Comparison of ENCODE assay signal across 14 mouse cellular contexts in genomic region chr14:33662080-33662479, GRCm38 (mm10).
DNase-seq lines count a peak whose midpoint lies in the region; ATAC-seq lines count a peak whose summit lies in the region.
"Had no signal": no experiment of that assay in that cellular context is flagged by ENCODE, and none has a peak within 500 bp of the region (broad histone marks: within the 10 kb centered on the region; RNA-seq: fewer than 3 reads in every experiment).

No protein-coding gene starts in this region.

- no peak overlapping the region for H3K4me3 ChIP-seq in heart, embryonic 16.5 days (ENCODE audit: low read length)
- H3K4me3 ChIP-seq: neural tube, embryonic 15.5 days had no signal

- no peak overlapping the region for H3K27ac ChIP-seq in heart, embryonic 16.5 days (ENCODE audit: low read length)
- H3K27ac ChIP-seq: neural tube, embryonic 15.5 days had no signal

- H3K36me3 ChIP-seq in heart, embryonic 16.5 days (ENCODE audit: control insufficient read depth, insufficient read depth) = no peaks in the 10 kb centered on the region
- H3K36me3 ChIP-seq: neural tube, embryonic 15.5 days had no signal

- H3K9me3 ChIP-seq in heart, embryonic 16.5 days (replicated peaks; ENCODE audit: control insufficient read depth, low read length) = no peaks in the 10 kb centered on the region
- H3K9me3 ChIP-seq: neural tube, embryonic 15.5 days had no signal

- no peaks in the 10 kb centered on the region for H3K27me3 ChIP-seq in heart, embryonic 16.5 days (ENCODE audit: control insufficient read depth, insufficient read depth, low read length)
- H3K27me3 ChIP-seq: neural tube, embryonic 15.5 days had no signal

- H3K9ac ChIP-seq in heart, embryonic 16.5 days (ENCODE audit: low read length) = no peak overlapping the region
- H3K9ac ChIP-seq: liver, postnatal 0 days; neural tube, embryonic 15.5 days had no signal

- no peak overlapping the region for H3K4me2 ChIP-seq in heart, embryonic 16.5 days (ENCODE audit: low read depth, low read length)
- H3K4me2 ChIP-seq: neural tube, embryonic 15.5 days had no signal

- 53% methylated on average over 9 of the region's 9 CpGs for WGBS in heart, embryonic 16.5 days

- 0 out of 2 replicates have a peak, but pooled peaks have one; percentile 10 for ATAC-seq in heart, embryonic 16.5 days (replicated peaks; ENCODE audit: extremely low read depth, insufficient read depth, low FRiP score)
- ATAC-seq: liver, postnatal 0 days had no signal

- H3K4me1 ChIP-seq in heart, embryonic 16.5 days (ENCODE audit: control insufficient read depth, insufficient read depth, low read length) = no peaks in the 10 kb centered on the region
- H3K4me1 ChIP-seq: neural tube, embryonic 15.5 days had no signal

- DNase-seq in heart, adult 8-10 months (ENCODE audit: low spot score) = no peak
- DNase-seq in lung, postnatal 10 days = peak; percentile 57
- DNase-seq in lung, postnatal 36 days = no peak
- peak; percentile 70 for DNase-seq in kidney, postnatal 10 days
- peak; percentile 29 for DNase-seq in mesoderm, embryonic 11.5 days (ENCODE audit: low read depth, low spot score)
- no peak for DNase-seq in urinary bladder, postnatal 25 days (ENCODE audit: low spot score)
- no peak for DNase-seq in layer of hippocampus, postnatal 36 days
- DNase-seq: adrenal gland, postnatal 25 days; B cell, adult 2 months; liver, postnatal 0 days; right cerebral cortex, postnatal 14 days; thymus, postnatal 25 days had no signal

Comparison
In these comparisons a context has a peak if more than half of its experiments do, and no peak if none do; other contexts are left out.
1. DNase-seq: peak in lung, postnatal 10 days (single experiment), kidney, postnatal 10 days (single experiment) and mesoderm, embryonic 11.5 days (single experiment); none in heart, adult 8-10 months (single experiment), lung, postnatal 36 days (single experiment), urinary bladder, postnatal 25 days (single experiment) and layer of hippocampus, postnatal 36 days (0 of 2).